Mouse (Mus musculus) duodenum, adult 2 months (tissue): Measurements from ENCODE around the gene Inha. TPM values are rescaled to one million over a fixed set of nuclear protein-coding genes. Genes with fewer than 3 reads are reported as not detected.

Experiments
- polyA plus RNA-seq: library from polyadenylated mRNA; depleted of rRNA; stranded (reverse); fragments of >200 nt; gene quantifications from 2 replicates; pipeline ENCODE4 v1.2.3, GENCODE M21; 2012; ENCODE audit warnings: low replicate concordance; rRNA removed

The Inha gene
- polyA plus RNA-seq: 5.7 and 17.5 TPM in 2 replicates

DNA sequence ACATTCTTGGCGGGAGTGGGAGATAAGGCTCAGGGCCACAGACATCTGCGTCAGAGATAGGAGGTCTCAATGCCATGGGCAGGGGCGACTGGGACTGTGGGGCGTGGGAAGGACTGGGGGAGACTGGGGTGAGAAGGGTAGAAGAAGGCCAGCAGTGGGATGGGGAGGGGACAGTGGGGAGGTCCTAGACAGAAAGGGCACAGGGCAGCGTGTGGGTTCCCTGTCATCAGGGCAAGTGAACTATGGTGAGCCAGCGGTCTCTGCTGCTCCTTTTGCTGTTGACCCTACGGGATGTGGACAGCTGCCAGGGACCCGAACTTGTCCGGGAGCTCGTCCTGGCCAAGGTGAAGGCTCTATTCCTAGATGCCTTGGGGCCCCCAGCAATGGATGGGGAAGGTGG, at the start of gene Inha:
Inha (plus strand) TSS at position 72 of the 400 bp plus-strand sequence.

DNA sequence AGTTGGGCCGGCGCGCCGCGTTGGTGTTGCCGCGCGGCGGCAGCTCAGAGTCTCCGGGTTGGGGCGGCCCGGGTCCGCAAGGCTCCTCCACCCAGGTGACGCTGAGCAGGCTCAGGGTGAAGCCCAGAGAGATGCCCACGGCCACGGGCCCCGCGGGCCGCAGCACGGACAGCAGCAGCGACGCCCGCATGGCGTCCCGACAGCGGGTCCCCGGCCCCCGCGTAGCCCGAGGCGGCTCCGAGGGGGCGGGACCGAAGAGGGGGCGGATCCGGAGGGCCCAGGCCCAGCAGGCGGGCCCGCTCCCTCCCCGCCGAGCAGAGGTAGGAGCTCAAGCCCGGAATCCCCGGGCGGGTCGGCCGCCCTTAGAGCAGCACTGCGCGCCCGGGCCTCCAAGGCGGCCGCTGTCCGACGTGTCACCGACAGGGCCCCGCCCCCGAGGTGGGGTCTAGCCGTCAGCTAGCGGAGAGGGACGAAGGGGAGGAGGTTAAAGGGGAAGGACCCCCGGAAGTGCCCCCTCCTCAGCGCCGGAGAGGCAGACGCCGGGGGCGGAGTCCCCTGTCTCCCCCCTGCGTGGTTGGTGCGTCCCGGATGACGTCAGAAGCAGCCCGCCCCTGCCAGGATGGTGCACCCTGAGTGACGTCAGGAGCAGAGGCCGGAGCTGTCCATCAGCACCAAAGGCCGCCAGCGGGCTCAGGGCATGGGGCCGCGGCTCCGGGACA, 27.8 kb upstream of the Inha start, which contains the start of the genes Chpf and Tmem198:
Chpf (minus strand) TSS at position 392 of the 719 bp plus-strand sequence.
Tmem198 (plus strand) TSS at position 617 of the 719 bp plus-strand sequence.

DNA sequence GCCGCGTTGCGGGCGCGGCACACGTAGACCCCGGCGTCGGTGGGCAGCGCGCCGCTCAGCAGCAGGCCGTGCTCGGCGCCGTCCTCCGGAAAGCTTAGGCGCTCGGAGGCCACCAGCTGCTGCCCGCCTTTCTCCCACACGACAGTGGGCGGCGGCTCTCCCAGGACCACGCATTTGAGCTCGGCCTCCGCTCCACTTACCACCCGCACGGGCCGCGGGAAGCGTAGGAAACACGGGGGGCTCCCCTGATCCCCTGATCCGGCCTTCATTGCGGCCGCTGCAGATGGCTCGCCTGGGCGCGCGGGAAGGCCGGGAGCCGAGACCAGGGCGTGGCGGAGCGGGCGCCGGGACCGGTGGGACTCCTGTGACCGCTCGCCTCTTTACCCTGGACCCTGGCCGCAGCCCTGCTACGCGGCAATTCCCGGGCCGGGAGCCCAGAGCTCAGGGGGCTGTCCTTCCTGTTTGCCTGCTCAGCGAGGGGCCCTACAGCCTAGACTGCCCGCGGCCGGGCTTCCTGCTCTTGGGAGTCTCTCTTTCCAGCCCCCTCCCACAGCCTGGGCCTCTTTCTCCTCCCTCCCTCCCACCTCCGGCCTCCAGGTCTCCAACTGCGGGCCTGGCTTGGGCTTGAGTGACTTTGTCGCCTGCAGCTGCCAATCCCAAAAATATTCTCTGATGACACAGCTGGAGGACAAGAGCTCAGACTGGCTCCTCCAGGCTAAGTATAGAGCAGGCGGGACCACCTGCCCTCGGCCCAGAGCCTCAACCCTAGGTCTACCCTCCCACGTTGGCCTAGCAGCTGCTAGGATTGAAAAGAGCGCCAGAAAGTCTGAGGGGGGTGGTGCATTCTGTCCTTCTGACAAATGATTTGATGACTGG, 683 bp upstream of the Inha start, which contains the start of gene Obsl1:
Obsl1 (minus strand) TSS at position 497 of the 876 bp plus-strand sequence.

DNA sequence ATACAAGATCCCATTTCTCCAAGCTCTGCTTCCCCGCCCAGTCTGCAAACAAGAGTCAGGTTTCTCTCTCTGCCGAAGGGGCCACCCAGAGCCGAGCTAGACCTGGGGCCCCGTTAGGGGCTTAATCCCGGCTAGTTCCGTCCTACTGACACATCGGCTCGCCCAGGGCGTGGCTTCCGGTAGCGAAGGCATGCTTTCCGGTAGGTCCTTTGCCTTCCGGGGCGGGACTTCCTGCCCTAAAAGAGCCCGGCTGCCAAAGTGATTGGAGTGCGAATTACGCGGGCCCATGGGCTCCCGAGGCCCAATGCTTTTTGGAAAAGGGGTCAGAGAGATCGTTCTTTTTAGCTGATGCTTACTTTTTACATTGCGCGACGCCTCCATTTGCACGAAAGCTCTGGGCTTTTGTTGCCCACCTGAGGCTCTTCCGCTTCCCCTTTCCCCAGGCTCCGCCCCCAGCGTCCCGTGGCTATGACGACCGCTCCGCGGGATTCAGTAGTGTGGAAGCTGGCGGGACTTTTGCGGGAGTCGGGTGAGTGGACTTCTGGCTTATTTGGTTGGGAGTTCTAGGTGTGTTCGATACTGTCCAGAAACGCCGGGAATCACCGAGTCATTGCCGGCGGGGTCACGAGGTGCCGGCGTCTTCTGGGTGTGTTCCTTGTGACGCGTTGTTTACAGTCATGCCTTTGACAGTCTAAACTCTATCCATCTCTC, 14.6 kb downstream of the Inha start, which contains the start of gene Stk11ip:
Stk11ip (plus strand) TSS at position 209 of the 711 bp plus-strand sequence.

DNA sequence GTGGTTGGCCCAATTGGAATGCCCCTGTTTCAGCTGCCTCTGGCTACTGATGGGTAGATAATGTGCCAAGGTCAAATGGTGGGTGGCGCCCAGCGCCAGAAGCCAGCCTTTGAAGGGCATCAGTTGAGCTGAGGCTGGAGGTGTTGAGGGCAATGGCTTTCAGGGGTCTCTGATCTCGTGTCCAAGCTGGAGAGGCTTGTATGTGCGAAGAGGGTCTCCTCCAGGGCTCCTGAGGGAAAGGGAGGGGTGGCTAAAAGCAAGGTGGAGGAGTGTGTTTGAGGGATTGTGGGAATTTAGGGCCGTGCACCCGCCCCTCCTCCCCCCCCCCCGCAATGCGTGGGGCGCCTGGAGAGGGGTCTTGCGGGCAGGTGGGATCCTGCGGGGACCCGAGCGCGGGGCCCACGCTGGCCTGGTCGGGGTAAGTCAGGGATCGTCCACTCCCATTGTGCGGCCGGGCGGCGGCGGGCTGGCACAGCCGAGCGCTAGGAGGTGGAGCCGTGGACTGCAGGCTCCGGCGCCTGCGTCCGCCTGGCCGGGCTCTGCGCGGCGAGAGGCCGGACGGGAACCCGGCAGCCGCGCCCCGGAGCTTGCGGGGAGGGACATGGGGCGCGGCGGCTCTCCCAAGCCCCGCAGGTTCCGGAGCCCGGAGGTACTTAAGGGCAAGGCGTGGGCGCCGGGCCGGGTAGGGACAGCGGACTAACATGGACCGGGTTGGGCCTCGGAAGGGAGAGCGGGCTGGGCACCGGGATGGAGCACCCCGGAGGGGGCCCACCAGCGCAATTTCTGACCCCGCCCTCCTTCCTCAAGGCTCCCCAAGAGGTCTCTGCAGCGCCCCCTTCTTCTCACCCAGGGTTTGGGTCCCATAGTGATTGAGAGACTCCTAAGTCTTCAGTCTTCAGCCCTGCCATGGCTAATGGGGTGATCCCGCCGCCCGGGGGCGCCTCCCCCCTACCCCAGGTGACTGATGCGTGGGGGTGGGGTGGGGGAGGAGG, 39.4 kb downstream of the Inha start, which contains the start of gene Slc4a3:
Slc4a3 (plus strand) TSS at position 302 of the 992 bp plus-strand sequence.

Other genes with a start within 250 kb of the Inha start
- gene Ptprn, start 242.6 kb upstream of the Inha start, polyA plus RNA-seq: 5.3 and 6.2 TPM in 2 replicates
- gene Resp18, start 228.7 kb upstream of the Inha start, polyA plus RNA-seq: 4.1 and 5.5 TPM in 2 replicates
- 188 and 371 TPM in 2 replicates for gene Dnpep, start 189.1 kb upstream of the Inha start, polyA plus RNA-seq
- 207 and 271 TPM in 2 replicates for gene Des, start 146.7 kb upstream of the Inha start, polyA plus RNA-seq
- gene Speg, start 131.8 kb upstream of the Inha start, polyA plus RNA-seq: 32.3 and 57.1 TPM in 2 replicates
- gene Gmppa, start 71.1 kb upstream of the Inha start, polyA plus RNA-seq: 231 and 278 TPM in 2 replicates
- 0.09 TPM in 1 of 2 replicates, not detected in the other for gene Asic4, start 56.6 kb upstream of the Inha start, polyA plus RNA-seq
- 41.8 and 50.4 TPM in 2 replicates for gene Chpf, start 27.8 kb upstream of the Inha start, polyA plus RNA-seq
- 2.2 and 5.7 TPM in 2 replicates for gene Tmem198, start 27.5 kb upstream of the Inha start, polyA plus RNA-seq
- gene Obsl1, start 625 bp upstream of the Inha start, polyA plus RNA-seq: 5.0 and 5.5 TPM in 2 replicates
- 28.3 and 33.1 TPM in 2 replicates for gene Stk11ip, start 14.5 kb downstream of the Inha start, polyA plus RNA-seq
- 3.5 and 9.5 TPM in 2 replicates for gene Slc4a3, start 39.2 kb downstream of the Inha start, polyA plus RNA-seq